Mouse (Mus musculus) CD8-positive naive resting alpha-beta T cell, adult 2 months (primary cell): ENCODE results near the gene Syn3.
"Not testable (repeated sequence)": the region's sequence is repeated elsewhere in the genome, so short reads cannot be mapped to it uniquely, and the experiment has no call there.

Source experiments
- DNase-seq, 2 experiments: peaks; one replicate each; pipeline ENCODE4 v3.0.0; 2022; ENCODE audit warnings: low read depth in 2 of 2, low spot score in 2 of 2

Syn3 gene

DNA sequence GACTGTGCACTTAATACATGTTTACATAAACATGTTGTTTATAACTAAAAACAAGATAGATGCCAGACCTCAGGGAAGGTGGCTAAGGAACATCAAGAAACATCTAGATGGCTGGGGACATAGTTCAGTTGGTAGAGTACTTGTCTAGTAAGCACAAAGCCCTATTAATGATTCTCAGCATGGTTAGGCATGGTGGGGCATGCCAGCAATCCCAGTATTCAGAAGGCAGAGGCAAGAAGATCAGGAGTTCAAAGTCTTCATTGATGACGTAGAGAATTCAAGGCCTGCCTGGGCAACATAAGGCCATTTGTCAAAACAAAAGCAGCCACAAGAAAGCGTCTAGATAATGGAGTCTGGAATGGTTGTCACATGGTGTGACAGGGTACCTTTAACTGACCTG is 441.0 kb downstream of the Syn3 start:
- no peak for DNase-seq

DNA sequence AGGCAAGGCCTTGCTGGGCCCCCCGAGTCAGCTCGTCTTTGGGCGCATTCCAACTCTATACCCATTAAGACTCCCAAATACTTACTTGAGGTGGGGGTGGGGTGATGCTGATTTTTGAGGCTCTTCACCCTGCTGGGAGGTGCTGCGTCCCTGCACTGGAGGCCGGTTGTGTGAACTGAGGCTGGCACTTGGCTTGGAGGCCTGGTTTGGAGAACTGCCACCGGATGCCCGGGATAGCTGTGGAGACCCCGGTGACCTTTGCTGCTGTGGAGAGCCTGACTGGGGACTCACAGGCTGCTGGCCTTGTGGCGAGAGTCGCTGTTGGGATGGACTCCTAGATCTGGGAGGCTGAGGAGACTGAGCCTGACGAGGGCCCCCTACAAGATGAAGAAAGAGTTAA is 441.4 kb downstream of the Syn3 start:
- no peak for DNase-seq

DNA sequence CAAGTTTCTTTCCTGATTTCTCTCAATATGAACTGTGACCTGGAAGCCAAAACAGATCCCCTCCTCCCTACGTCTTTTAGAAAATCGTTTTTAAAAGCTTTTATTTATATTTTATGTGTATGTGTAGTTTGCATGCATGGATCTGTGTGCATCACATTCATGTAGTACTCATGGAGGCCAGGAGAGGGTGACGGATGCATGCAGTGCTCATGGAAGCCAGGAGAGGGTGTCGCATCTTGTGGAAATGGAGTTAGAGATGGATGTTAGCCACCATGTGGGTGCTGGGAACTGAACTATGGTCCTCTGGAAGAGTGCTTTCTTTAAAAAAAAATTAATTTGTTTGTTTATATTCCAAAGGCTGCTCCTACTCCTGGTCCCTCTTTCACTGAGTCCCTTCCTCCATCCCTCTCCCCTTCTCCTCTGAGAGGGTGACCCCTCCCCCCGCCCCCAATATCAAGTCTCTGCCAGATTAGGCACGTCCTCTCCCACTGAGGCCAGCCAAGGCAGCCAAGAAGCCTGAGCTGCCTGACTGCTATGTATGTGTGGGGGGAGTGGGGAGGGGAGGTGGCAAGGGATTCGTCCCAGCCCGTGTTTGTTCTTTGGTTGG is 442.3 kb downstream of the Syn3 start:
- no peak for DNase-seq

DNA sequence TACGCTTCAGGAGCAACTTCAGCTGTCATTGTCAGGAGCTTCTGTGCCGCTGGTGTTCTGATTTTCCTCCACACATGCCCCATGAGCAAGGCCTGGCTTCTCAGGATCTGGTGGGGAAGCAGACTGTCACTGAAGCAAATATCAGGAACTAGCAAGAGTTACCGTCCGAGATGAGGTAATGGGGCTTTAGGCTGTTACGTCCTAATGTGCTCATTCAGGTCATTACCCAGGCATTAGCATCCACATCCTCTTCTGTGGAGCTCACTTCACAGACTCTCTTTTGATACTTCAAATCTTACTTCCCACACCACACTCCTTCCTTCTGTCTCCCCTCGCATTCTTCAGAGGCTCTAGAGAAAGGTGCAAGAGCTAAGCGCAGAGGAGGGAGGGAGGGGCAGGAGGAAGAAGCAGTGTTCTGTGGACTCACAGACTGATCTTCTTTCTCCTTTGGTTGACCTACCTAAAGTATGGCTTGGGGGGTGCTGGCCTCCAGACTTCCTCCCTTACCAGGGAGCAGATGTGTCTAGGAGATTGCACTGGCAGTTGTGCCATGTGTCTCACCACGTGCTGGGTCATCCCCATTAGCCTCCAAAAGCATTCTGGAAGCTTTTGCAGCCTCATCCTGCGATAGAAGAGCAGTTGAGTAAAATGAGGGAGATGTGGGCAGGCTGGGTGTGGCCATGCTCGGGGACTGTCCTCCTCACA is 445.7 kb downstream of the Syn3 start:
- DNase-seq = no peak

DNA sequence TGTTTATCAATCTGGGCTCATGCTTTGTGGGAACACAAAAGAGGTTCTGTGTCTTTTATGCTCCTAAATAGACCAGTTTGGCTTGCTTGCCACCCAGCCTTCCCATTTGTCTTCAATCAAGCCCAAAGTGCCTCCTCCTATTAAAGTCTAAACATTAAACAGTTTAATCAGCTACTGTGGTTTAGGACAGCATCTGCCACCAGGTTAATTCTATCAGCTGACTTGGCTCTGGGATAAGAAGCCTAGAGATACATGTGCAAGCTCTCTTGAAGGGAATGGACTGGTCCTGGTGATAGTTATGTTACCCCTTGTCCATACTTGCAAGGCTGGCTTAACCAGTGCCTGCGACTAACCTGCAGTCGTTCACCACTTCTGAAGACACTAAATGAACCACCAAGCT is 448.2 kb downstream of the Syn3 start:
- no peak for DNase-seq

DNA sequence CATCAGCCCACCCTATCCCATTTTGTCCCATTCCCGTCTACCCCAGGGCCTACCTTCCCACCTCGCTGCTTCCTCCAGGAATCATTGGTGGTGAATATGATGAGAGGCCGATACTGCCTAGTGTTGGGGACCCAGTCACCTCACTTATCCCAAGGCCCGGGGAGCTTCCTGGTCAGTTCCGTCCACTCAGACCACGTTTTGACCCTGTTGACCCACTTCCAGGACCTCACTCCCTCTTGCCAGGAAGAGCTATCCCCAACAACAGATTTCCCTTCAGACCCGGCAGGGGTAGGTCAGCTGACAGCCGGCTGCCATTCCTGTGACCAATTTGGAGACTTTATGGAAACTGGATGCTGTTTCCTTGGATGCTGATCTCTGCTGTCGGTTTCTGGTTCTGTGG is 450.9 kb downstream of the Syn3 start:
- no peak for DNase-seq

DNA sequence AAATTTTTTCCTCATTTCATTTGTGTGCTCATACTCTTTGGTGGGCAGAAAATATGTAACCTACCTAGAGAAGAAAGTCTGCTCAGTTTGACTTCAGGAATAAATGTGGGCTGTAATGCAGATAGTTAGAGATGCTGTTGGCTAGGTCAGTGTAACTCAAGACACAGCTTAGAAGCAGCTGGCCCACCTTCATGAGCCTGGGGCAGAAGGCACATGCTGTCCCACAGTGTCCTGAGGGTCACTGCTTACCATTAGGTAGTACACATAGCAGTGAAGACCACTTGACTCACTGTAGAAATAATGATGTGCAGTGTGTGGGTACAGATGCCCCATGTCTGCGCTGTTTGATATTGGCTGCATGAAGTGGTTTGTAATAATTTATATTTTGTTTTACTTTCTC is 452.3 kb downstream of the Syn3 start:
- DNase-seq = no peak

DNA sequence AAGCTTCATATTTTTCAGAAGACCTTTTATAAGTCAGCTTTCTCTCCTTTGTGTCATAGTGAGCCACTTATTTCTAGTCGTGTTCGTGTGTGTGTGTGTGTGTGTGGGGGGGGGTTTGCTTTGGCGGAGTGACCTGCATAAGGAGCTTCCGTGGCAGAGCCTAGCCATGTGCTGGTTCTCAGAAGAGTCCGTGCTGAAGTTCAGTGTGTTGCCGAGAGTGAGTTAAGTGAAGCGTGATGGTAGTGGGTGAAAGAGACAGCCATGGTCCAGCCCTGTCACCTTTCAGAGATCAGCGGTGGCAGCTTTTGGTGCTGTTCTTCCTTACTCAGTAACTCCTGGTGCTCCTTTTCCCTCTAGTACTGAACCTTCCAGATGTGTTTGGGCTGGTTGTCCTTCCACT is 454.6 kb downstream of the Syn3 start:
- no peak for DNase-seq

DNA sequence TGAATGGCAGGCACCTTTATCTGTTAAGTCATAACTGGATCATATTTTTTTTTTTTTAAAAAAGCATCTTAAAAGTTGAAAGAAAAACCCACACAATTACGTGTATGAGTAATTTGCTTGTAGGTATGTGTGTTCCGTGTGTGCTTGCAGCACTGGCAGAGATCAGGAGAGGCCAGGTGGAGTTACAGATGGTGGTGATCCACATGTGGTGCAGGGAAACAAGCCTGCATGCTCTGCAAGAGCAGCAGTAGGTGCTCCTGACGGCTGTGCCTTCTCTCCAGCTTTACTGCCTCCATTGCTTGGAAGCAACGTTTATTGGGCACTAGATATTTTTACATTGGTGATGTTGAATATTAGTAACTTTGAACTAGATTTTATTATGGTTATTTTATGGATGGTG is 455.0 kb downstream of the Syn3 start:
- DNase-seq = no peak

DNA sequence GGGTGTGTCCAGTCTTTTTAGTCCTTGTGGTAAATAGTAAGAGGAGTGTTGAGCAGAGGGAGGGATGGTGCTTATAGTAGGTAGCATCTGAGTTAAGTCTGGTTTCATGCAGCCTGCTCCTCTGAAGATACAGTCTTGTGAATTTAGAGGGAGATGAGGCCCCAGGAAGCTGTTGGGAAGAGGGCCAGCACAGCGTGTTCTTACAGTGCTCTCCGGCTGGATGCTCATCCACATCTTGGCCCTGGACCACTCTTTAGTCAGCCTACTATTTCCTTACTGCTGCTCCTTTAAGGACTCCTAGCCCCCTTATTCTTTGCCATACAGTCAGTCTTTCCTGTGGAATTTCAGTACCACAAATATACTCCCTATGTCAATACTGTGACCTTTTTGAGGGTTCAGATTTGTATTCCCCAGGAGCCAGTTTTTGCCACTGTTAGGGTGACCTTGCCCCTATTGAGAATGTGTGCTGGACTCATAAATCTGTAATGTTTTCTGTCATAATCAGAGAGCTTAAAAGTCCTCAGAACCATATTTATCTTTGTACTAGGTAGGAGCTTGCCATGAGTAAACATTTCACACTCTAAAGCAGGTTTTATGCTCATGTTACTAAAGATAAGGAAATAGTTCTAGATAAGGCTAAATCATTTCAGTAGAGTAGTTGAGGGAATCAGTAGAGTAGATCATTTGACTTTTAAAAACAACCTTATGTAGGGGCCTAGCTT is 464.5 kb downstream of the Syn3 start:
- DNase-seq = no peak

DNA sequence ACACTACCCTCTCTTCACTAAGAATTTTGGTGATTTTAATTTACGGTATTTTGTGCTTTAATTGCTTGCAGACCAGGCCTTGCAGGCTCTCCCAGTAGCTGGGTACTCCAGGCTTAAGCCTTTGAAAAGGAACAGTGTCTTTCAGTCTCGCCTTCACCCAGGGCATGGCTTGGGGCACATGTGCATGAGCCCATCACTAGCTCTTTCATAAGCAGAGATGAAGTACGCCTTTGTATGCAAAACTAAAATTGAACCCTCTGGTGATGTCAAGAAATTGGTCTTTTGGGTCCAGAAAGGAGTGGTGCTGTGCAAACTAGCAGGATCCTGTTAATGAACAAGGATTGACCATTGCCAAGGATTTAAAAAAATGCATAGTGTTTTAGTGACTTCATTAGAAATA is 466.2 kb downstream of the Syn3 start:
- no peak for DNase-seq

DNA sequence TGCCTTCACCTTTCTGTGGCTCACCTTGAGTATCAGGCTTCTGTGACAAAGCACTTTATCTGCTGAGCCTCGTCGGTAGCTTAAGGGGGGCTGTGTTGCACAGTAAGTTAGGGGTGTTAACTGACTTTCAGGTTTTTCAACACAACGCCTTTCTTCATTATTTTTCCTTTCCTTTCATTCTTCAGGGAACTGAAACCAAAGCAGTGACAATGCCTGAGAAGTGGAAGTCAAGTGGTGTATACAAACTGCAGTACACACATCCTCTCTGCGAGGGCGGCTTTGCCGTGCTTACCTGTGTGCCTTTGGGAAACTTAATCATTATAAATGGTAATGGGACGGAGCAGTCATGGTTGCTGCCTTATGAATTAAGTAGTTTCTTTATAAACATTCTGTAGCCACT is 468.0 kb downstream of the Syn3 start:
- no peak for DNase-seq

DNA sequence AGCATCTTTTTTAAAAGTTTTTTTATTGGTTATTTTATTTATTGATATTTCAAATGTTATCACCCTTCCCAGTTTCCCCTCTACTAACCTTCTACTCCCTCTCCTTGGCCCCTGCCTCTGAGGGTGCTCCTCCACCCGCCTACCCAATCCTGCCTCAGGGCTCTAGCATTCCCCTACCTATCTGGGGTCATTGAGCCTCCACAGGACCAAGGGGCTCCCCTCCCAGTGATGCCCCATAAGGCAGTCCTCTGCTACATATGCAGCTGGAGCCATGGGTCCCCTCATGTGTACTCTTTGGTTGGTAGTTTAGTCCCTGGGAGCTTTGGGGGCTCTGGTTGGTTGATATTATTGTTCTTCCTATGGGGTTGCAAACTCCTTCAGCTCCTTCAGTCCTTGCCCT is 471.9 kb downstream of the Syn3 start:
- DNase-seq = not testable (repeated sequence)

DNA sequence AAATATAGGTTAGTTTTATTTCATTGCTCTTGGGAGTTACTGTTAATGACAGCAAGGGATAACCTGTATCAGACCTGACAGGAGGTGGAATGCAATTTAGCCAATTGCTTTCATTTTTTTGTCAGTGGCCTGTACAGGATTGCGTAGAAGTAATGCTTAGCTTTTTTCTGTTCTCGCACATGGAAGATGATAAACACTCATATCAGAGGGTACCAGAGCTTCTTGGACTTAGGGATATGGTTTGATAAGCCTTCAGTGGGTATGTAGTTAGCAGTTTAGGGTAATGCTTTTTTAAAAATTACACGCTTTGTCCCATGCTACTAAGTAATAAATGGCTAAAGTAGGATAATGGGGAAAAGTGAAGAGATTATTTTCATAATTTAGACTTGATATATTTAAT is 472.3 kb downstream of the Syn3 start:
- DNase-seq = no peak

DNA sequence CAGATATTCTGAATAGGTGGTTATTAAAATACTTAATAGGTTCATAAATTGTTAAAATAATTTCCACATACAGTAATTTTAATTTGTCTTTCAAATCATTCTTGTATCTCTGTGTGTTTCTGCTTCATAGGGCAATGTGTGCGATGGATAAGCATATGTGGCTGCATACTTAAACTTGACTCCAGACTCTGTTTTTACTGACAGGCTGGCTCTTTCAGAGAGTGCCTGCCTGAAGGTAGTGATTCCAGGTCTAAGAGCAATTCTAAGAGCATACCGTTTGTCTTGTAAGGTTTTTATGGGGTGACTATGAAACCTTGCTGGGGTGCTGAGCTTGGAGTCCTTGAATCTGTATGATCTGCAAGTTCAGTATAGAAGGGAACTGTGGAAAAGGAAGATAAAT is 472.8 kb downstream of the Syn3 start:
- no peak for DNase-seq

DNA sequence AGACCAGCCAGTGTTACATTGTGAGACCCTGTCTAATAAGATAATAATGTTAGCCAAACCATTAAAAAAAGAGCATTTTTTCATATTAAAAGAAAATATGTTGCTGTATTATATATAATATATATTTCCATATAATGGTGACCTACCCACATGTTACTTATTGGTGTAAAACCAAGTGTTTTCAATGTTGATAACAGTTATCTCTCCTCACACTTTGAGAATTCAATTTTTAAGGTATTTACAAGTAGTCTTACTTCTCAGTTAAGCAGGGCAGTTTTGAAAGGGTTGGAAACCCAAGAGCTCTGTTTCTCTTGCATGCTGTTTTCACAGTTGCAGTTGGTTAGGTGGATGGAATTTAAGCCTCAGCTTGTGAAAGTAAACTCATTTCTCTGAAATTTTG is 475.5 kb downstream of the Syn3 start:
- no peak for DNase-seq

DNA sequence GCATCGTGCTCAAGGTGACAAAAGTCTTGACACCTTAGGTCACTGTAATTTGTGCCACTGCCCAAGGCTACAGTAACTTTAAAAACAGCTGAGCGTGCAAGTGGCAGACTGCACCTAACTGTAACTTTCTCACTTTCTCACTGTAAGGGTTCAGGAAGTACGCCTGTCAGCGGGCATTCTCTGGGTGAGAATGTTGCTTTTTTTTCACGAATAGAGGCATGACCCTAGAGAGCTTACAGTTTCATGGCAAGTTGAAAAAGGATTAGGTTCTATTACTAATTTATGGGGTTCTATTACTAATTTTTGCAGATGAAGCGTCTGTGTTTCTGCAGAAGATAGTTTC is 476.3 kb downstream of the Syn3 start:
- DNase-seq = no peak

DNA sequence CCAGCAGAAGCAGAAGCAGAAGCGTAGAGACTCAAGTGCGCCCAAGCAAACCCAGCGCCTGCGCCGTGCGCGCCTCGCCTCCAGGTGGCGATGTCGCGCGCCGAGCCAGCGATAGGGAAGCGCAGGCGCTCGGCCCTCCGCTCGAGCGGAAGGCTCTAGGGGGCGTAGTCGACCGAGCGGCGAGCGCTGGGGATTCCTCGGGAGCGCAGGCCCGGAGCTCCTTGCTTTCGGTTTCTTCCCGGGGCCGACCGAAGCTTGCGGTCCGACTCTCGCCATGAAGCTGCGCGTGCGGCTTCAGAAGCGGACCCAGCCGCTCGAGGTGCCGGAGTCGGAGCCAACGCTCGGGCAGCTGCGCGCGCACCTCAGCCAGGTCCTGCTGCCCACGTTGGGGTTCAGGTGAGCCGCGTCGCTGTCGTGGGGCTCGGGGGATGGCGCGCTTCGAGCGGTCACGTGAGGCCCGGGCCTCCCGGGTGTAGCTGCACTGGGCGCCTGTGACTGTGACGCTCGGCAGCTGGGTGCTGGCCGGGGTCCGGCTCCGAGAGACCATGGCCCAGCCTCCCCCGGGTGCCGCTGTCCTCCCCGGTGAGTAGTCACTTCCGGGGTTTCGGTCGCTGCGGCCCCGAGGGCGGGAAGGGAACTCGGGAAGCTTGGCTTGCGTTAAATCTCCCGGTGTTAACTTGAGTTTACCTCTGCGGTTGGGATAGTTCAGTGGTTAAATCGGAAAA is 476.8 kb downstream of the Syn3 start, which contains the start of gene Fbxo7:
TSS of gene Fbxo7 (plus strand) at position 224 of the 725 bp plus-strand sequence.
- DNase-seq = peak; percentile 79 to 82

DNA sequence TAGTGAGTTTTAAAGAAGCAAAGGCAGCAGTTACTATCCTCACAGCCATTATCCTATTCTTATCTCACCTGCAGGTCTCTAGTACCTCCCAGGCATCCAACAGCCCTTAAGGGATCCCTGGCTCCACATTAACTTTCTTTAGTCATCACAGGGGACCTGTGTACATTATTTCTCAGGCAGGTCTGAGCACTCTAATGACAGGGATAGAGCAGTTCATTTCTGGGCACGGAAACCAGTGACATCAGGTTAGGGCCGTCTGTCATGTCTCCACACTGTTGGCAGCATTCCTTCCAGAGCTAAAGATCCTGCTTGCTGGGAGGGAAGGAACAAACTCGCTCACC is 477.3 kb downstream of the Syn3 start:
- no peak for DNase-seq

DNA sequence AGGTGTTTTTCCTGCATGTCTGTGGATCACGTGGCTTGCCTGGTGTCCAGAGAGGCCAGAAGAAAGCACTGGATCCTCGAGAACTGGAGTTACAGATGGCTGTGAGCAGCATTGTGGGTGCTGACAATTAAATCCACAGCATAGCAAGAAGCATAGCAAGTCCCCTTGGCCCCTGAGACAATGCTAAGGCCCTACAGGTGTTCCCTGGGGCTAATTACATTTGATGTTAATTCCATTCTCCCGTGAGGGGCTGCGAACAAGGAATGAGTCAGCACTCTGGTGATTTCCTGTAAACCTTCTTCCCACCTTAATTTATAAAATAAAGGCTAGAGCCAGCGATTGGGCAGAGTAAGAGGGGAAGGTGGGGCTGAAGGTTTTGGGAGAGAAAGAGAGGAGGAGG is 479.9 kb downstream of the Syn3 start:
- DNase-seq = no peak

DNA sequence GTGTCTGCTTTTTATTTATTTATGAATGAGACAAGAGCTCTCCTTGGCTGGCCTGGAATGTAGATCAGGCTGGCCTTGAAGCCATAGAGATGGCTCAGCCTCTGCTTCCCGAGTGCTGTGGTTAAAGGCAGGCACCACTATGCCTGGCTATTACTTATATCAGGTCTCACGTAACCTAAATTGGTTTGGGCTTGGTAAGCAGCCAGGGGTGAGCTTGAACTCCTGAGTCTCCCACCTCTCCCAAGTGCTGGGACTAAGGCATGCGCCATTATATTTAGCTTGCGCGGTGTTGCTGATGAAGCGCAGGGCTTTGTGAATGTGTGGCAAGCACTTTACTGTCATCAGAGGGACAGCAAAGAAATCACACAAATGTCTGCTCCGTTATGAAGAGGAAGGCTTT is 480.9 kb downstream of the Syn3 start:
- DNase-seq = no peak

DNA sequence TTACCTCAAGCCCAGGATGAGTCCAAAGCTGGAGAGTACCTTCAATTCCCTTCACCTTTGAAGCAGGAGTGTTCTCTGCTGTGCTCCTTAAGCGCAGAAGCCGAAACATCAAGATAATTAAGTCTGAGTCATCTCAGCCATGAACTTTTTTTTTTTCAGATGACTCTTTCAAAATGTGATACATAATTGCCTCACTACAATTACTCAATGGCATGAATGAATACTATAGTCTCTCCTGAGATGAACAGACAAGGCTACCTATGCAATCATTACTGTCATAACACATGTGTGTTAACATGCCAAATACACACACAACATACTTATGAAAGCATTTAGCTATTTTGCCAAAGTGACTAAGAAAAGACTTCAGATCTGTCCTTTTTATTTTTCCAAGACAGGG is 486.9 kb downstream of the Syn3 start, which contains the start of gene Bpifc:
TSS of gene Bpifc (minus strand) at position 115 of the 400 bp plus-strand sequence.
- DNase-seq = no peak
